ENCODE assay signal across 15 mouse cellular contexts in the genomic region with DNA sequence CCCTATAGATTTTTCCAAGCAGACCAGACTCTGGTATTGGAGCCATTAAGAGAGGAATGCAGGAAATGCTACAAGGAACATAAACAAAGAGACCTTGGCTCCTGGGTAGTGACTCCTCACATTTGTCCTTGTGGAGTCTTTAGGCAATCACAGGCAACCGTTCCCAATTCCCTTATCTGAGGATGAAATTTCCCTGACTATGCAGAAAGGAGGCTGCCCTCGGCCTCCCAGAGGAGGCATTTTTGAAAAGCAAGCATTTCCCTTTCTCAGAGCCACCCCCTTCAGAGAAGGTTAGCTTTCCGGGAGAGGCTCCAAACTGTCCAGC. TPM values are rescaled to one million over a fixed set of nuclear protein-coding genes. Genes with fewer than 3 reads are reported as not detected.
A peak's percentile ranks its signal among the peaks of the same experiment; 100 is the strongest.
DNase-seq lines count a peak whose midpoint lies in the region; ATAC-seq lines count a peak whose summit lies in the region.
"Had no signal": no experiment of that assay in that cellular context is flagged by ENCODE, and none has a peak within 500 bp of the region (broad histone marks: within the 10 kb centered on the region; RNA-seq: fewer than 3 reads in every experiment).

No protein-coding gene starts in this region.

- no peak for ATAC-seq in hindbrain, embryonic 16.5 days
- peak; percentile 55 for ATAC-seq in kidney, embryonic 15.5 days (replicated peaks; ENCODE audit: low FRiP score)
- ATAC-seq in granulocyte monocyte progenitor cell, adult 5-6 weeks (replicated peaks; ENCODE audit: poor library complexity, severe bottlenecking): no peak

- no peaks in the 10 kb centered on the region for H3K27me3 ChIP-seq in hindbrain, embryonic 10.5 days (ENCODE audit: insufficient read depth, poor library complexity, severe bottlenecking)
- no peaks in the 10 kb centered on the region for H3K27me3 ChIP-seq in hindbrain, embryonic 16.5 days (replicated peaks; ENCODE audit: control insufficient read depth, insufficient read depth, low read length)
- no peaks in the 10 kb centered on the region for H3K27me3 ChIP-seq in kidney, embryonic 15.5 days
- H3K27me3 ChIP-seq: CH12.LX; forebrain, embryonic 13.5 days; liver, embryonic 15.5 days had no signal

- peak; percentile 13 for DNase-seq in hindbrain, embryonic 10.5 days (ENCODE audit: low spot score)
- DNase-seq in 3T3-L1 (ENCODE audit: low read depth, low spot score): peak; percentile 53
- peak; percentile 55 for DNase-seq in adrenal gland, adult 8-10 months
- DNase-seq in right cerebral cortex, postnatal 4 days: no peak
- no peak for DNase-seq in gastrocnemius, postnatal 25 days
- DNase-seq: cerebellum, postnatal 36 days; right cerebral cortex, postnatal 14 days; thymus, postnatal 14 days had no signal

- no peak overlapping the region for H3K4me3 ChIP-seq in hindbrain, embryonic 10.5 days
- H3K4me3 ChIP-seq in hindbrain, embryonic 16.5 days (ENCODE audit: low read length): no peak overlapping the region
- H3K4me3 ChIP-seq in kidney, embryonic 15.5 days (replicated peaks): no peak overlapping the region
- H3K4me3 ChIP-seq: liver, embryonic 15.5 days; myocyte had no signal

- H3K27ac ChIP-seq in hindbrain, embryonic 10.5 days: 0 out of 2 replicates have a peak overlapping the region, but pooled peaks have one; percentile 29
- H3K27ac ChIP-seq in hindbrain, embryonic 16.5 days (ENCODE audit: low read depth, low read length): no peak overlapping the region
- peak overlapping the region; percentile 69 for H3K27ac ChIP-seq in kidney, embryonic 15.5 days
- H3K27ac ChIP-seq: forebrain, embryonic 13.5 days; liver, embryonic 15.5 days had no signal

- H3K4me1 ChIP-seq in hindbrain, embryonic 10.5 days (replicated peaks): peaks cover 18% of the 10 kb centered on the region
- peaks cover 4% of the 10 kb centered on the region; the same call in 1 of the 2 replicates for H3K4me1 ChIP-seq in hindbrain, embryonic 16.5 days (ENCODE audit: control insufficient read depth, insufficient read depth, low read depth, low read length)
- peaks cover 7% of the 10 kb centered on the region for H3K4me1 ChIP-seq in kidney, embryonic 15.5 days
- H3K4me1 ChIP-seq: liver, embryonic 15.5 days had no signal

- H3K36me3 ChIP-seq in hindbrain, embryonic 10.5 days: no peaks in the 10 kb centered on the region
- no peaks in the 10 kb centered on the region for H3K36me3 ChIP-seq in hindbrain, embryonic 16.5 days (ENCODE audit: control insufficient read depth, insufficient read depth, low read length)
- no peaks in the 10 kb centered on the region for H3K36me3 ChIP-seq in kidney, embryonic 15.5 days
- H3K36me3 ChIP-seq: liver, embryonic 15.5 days had no signal

- no peaks in the 10 kb centered on the region for H3K9me3 ChIP-seq in hindbrain, embryonic 10.5 days
- H3K9me3 ChIP-seq in hindbrain, embryonic 16.5 days (ENCODE audit: control insufficient read depth, low read length): no peaks in the 10 kb centered on the region
- no peaks in the 10 kb centered on the region for H3K9me3 ChIP-seq in kidney, embryonic 15.5 days (replicated peaks)
- H3K9me3 ChIP-seq: forebrain, embryonic 13.5 days; liver, embryonic 15.5 days had no signal

- H3K4me2 ChIP-seq in hindbrain, embryonic 16.5 days (ENCODE audit: low read length): no peak overlapping the region
- H3K4me2 ChIP-seq in kidney, embryonic 15.5 days: no peak overlapping the region
- H3K4me2 ChIP-seq: liver, embryonic 15.5 days had no signal

- H3K9ac ChIP-seq in hindbrain, embryonic 16.5 days (ENCODE audit: low read depth, low read length): no peak overlapping the region
- H3K9ac ChIP-seq in kidney, embryonic 15.5 days: no peak overlapping the region
- H3K9ac ChIP-seq: forebrain, embryonic 13.5 days; liver, embryonic 15.5 days had no signal

- 37% methylated on average over 3 of the region's 3 CpGs for WGBS in hindbrain, embryonic 10.5 days
- 36% methylated on average over 3 of the region's 3 CpGs for WGBS in hindbrain, embryonic 16.5 days
- 21% methylated on average over 3 of the region's 3 CpGs for WGBS in kidney, embryonic 15.5 days

RNA-seq across cellular contexts. Expression of a gene that starts 31.7 kb away (rescaled TPM):
- polyA plus RNA-seq in hindbrain, embryonic 10.5 days (2016; fragmentation: Nextera tagmentation; extraction: Ambion mirVana): 0.49 and 0.77 TPM in 2 replicates
- polyA plus RNA-seq in hindbrain, embryonic 16.5 days (2015; fragmentation: Nextera tagmentation; extraction: Ambion mirVana): 4.7 and 6.9 TPM in 2 replicates
- total RNA-seq in adrenal gland, adult 8-10 months (2022): 1 to 10 TPM in 2 of 4 experiments, under 1 TPM in 2; 0.45 to 1.7 (median 0.94) TPM
- polyA plus RNA-seq in kidney, embryonic 15.5 days (2015; fragmentation: Nextera tagmentation; extraction: Ambion mirVana): 0.82 and 1.0 TPM in 2 replicates
- not detected for total RNA-seq in gastrocnemius, postnatal 25 days (2021)
- total RNA-seq in granulocyte monocyte progenitor cell, adult 5-6 weeks (2014; fragmentation: Nextera tagmentation): not detected in 2 replicates
- total RNA-seq in granulocyte monocyte progenitor cell, adult 5-6 weeks (2017): not detected in 2 replicates
- total RNA-seq: CH12.LX had no signal
- polyA plus RNA-seq: myocyte had no signal

Comparison
In these comparisons a context has a peak if more than half of its experiments do, and no peak if none do; other contexts are left out.
1. DNase-seq: peak in hindbrain, embryonic 10.5 days (single experiment), 3T3-L1 (single experiment) and adrenal gland, adult 8-10 months (single experiment); none in right cerebral cortex, postnatal 4 days (single experiment) and gastrocnemius, postnatal 25 days (single experiment).